Mouse (Mus musculus) CH12.LX (cell line): ENCODE measurements at regions not wholly inside any gene's neighbourhood (a gene's known extent, or its start where the extent isn't known, plus 50 kb on each side); places are given as distances from the start of the nearest gene placed in this dataset.

Experiments
- DNase-seq: peaks from one replicate; pipeline ENCODE4 v3.0.0-alpha.2; 2013; ENCODE audit errors: extremely low read depth
- H3K27ac ChIP-seq: 2 replicates; pipeline ENCODE4 v1.5.1; 2012; ENCODE audit warnings: low read depth, mild to moderate bottlenecking, control low read depth, moderate library complexity; ENCODE audit not compliant: insufficient read depth
- H3K27me3 ChIP-seq: replicated peaks from 2 replicates; pipeline ENCODE3; 2012; ENCODE audit warnings: inconsistent platforms
- H3K36me3 ChIP-seq, 2 experiments: replicated peaks in 1 of 2; 2 replicates each; pipeline versions ENCODE3 to v1.6.1; 2012; ENCODE audit warnings: inconsistent platforms in 1 of 2, low read length in 1 of 2, mild to moderate bottlenecking in 1 of 2, mixed read lengths in 1 of 2, moderate library complexity in 1 of 2; ENCODE audit not compliant: control insufficient read depth in 1 of 2, insufficient read depth in 1 of 2
- H3K4me1 ChIP-seq, 2 experiments: 2 replicates each; pipeline ENCODE4 v1.6.1; 2012; ENCODE audit warnings: inconsistent platforms in 1 of 2, moderate library complexity in 1 of 2; ENCODE audit not compliant: insufficient read depth in 2 of 2, control insufficient read depth in 1 of 2
- H3K4me2 ChIP-seq: 2 replicates; pipeline ENCODE4 v1.6.1; 2012; ENCODE audit warnings: low read depth, mild to moderate bottlenecking, control low read depth; ENCODE audit not compliant: poor library complexity, insufficient read depth, severe bottlenecking
- H3K4me3 ChIP-seq, 3 experiments: fragments of 150-350 bp in 1 of 3; sonication (generic) in 1 of 3; replicated peaks in 1 of 3; 2 replicates each; pipeline versions ENCODE3 to v1.5.1; 2011 to 2012; ENCODE audit warnings: low read depth in 2 of 3, low read length in 2 of 3, mild to moderate bottlenecking in 2 of 3, moderate library complexity in 2 of 3, control low read depth in 1 of 3, improper control_type of control experiment in 1 of 3, inconsistent platforms in 1 of 3, mixed read lengths in 1 of 3; ENCODE audit not compliant: poor library complexity in 1 of 3
- H3K79me2 ChIP-seq: replicated peaks from 2 replicates; pipeline ENCODE4 v1.6.1; 2012; ENCODE audit warnings: mild to moderate bottlenecking, moderate library complexity; ENCODE audit not compliant: control insufficient read depth, poor library complexity, insufficient read depth, severe bottlenecking; ENCODE audit errors: extremely low read depth
- H3K9ac ChIP-seq: 2 replicates; pipeline ENCODE4 v1.6.1; 2012; ENCODE audit warnings: low read depth, mild to moderate bottlenecking, control low read depth, moderate library complexity; ENCODE audit not compliant: insufficient read depth
- H3K9me3 ChIP-seq: replicated peaks from 2 replicates; pipeline ENCODE3; 2012; ENCODE audit warnings: low read length, inconsistent platforms, mixed read lengths
- BHLHE40 ChIP-seq: IDR thresholded peaks from 2 replicates; pipeline ENCODE4 v1.6.1; 2011; ENCODE audit warnings: mild to moderate bottlenecking, low read depth, low read length, improper control_type of control experiment
- CHD1 ChIP-seq: IDR thresholded peaks from 2 replicates; pipeline ENCODE4 v1.6.1; 2012; ENCODE audit warnings: low read depth, low read length, improper control_type of control experiment, inconsistent platforms
- CHD2 ChIP-seq: IDR thresholded peaks from 2 replicates; pipeline ENCODE4 v1.6.1; 2011; ENCODE audit warnings: low read length, improper control_type of control experiment
- CTCF ChIP-seq, 2 experiments: IDR thresholded peaks in 1 of 2; conservative IDR thresholded peaks in 1 of 2; 2 replicates each; pipeline ENCODE4 v1.5.1; 2011 to 2012; ENCODE audit warnings: low read depth in 2 of 2, low read length in 2 of 2, improper control_type of control experiment in 1 of 2, inconsistent platforms in 1 of 2, mild to moderate bottlenecking in 1 of 2, moderate library complexity in 1 of 2
- E2F4 ChIP-seq: IDR thresholded peaks from 2 replicates; pipeline ENCODE4 v1.6.1; 2011; ENCODE audit warnings: low read depth, low read length, improper control_type of control experiment; ENCODE audit not compliant: insufficient replicate concordance
- ELF1 ChIP-seq: IDR thresholded peaks from 2 replicates; pipeline ENCODE4 v1.6.1; 2014; ENCODE audit warnings: low read depth, mild to moderate bottlenecking, inconsistent platforms, low read length, improper control_type of control experiment
- EP300 ChIP-seq: IDR thresholded peaks from 2 replicates; pipeline ENCODE4 v1.6.1; 2011; ENCODE audit warnings: low read length, improper control_type of control experiment
- ETS1 ChIP-seq: conservative IDR thresholded peaks from 2 replicates; pipeline ENCODE4 v1.6.1; 2012; ENCODE audit warnings: low read depth, mild to moderate bottlenecking, inconsistent platforms, low read length, improper control_type of control experiment, moderate library complexity
- GABPA ChIP-seq: IDR thresholded peaks from 2 replicates; pipeline ENCODE4 v1.6.1; 2012; ENCODE audit warnings: low read depth, low read length, improper control_type of control experiment, inconsistent platforms; ENCODE audit not compliant: insufficient replicate concordance
- HCFC1 ChIP-seq: IDR thresholded peaks from 2 replicates; pipeline ENCODE4 v1.6.1; 2012; ENCODE audit warnings: low read depth, mild to moderate bottlenecking, inconsistent platforms, low read length, improper control_type of control experiment
- IRF4 ChIP-seq: IDR thresholded peaks from 2 replicates; pipeline ENCODE4 v1.6.1; 2014; ENCODE audit warnings: low read depth, mild to moderate bottlenecking, inconsistent platforms, low read length, improper control_type of control experiment
- JUN ChIP-seq: IDR thresholded peaks from 2 replicates; pipeline ENCODE4 v1.6.1; 2011; ENCODE audit warnings: low read depth, mild to moderate bottlenecking, low read length, improper control_type of control experiment, moderate library complexity; ENCODE audit not compliant: insufficient read depth
- JUND ChIP-seq: conservative IDR thresholded peaks from 2 replicates; pipeline ENCODE4 v1.6.1; 2011; ENCODE audit warnings: low read depth, low read length, improper control_type of control experiment
- KAT2A ChIP-seq: IDR thresholded peaks from 2 replicates; pipeline ENCODE4 v1.6.1; 2012; ENCODE audit warnings: low read length, improper control_type of control experiment, inconsistent platforms; ENCODE audit not compliant: insufficient replicate concordance
- MAFK ChIP-seq: IDR thresholded peaks from 2 replicates; pipeline ENCODE4 v1.6.1; 2011; ENCODE audit warnings: low read length, improper control_type of control experiment; ENCODE audit not compliant: insufficient replicate concordance
- MAX ChIP-seq: IDR thresholded peaks from 2 replicates; pipeline ENCODE4 v1.6.1; 2011; ENCODE audit warnings: low read length, improper control_type of control experiment
- MAZ ChIP-seq: IDR thresholded peaks from 2 replicates; pipeline ENCODE4 v1.6.1; 2012; ENCODE audit warnings: low read depth, mild to moderate bottlenecking, inconsistent platforms, low read length, improper control_type of control experiment, moderate library complexity
- MEF2A ChIP-seq: IDR thresholded peaks from 2 replicates; pipeline ENCODE4 v1.6.1; 2014; ENCODE audit warnings: low read depth, mild to moderate bottlenecking, inconsistent platforms, low read length, improper control_type of control experiment, borderline replicate concordance
- MXI1 ChIP-seq: IDR thresholded peaks from 2 replicates; pipeline ENCODE4 v1.6.1; 2011; ENCODE audit warnings: mild to moderate bottlenecking, low read depth, low read length, improper control_type of control experiment
- MYC ChIP-seq: IDR thresholded peaks from 2 replicates; pipeline ENCODE4 v1.6.1; 2011; ENCODE audit warnings: low read depth, mild to moderate bottlenecking, improper control_type of control experiment, low read length
- NELFE ChIP-seq: IDR thresholded peaks from 2 replicates; pipeline ENCODE4 v1.6.1; 2011; ENCODE audit warnings: low read depth, low read length, improper control_type of control experiment
- NRF1 ChIP-seq: IDR thresholded peaks from 2 replicates; pipeline ENCODE4 v1.6.1; 2014; ENCODE audit warnings: low read depth, mild to moderate bottlenecking, inconsistent platforms, low read length, improper control_type of control experiment, moderate library complexity
- PAX5 ChIP-seq: IDR thresholded peaks from 2 replicates; pipeline ENCODE4 v1.6.1; 2012; ENCODE audit warnings: low read length, inconsistent platforms, mixed read lengths
- POLR2A ChIP-seq: IDR thresholded peaks from 2 replicates; pipeline ENCODE4 v1.6.1; 2011; ENCODE audit warnings: low read depth, mild to moderate bottlenecking, improper control_type of control experiment, low read length
- POLR2AphosphoS2 ChIP-seq: IDR thresholded peaks from 2 replicates; pipeline ENCODE4 v1.6.1; 2011; ENCODE audit warnings: low read depth, low read length, improper control_type of control experiment
- RAD21 ChIP-seq: IDR thresholded peaks from 2 replicates; pipeline ENCODE4 v1.6.1; 2011; ENCODE audit warnings: low read depth, mild to moderate bottlenecking, low read length, improper control_type of control experiment, moderate library complexity
- RCOR1 ChIP-seq: conservative IDR thresholded peaks from 2 replicates; pipeline ENCODE4 v1.6.1; 2012; ENCODE audit warnings: low read depth, mild to moderate bottlenecking, inconsistent platforms, low read length, improper control_type of control experiment
- SIN3A ChIP-seq: IDR thresholded peaks from 2 replicates; pipeline ENCODE4 v1.6.1; 2012; ENCODE audit warnings: low read length, improper control_type of control experiment, inconsistent platforms
- SMC3 ChIP-seq: IDR thresholded peaks from 2 replicates; pipeline ENCODE4 v1.6.1; 2011; ENCODE audit warnings: low read depth, low read length, improper control_type of control experiment
- TBP ChIP-seq: conservative IDR thresholded peaks from 2 replicates; pipeline ENCODE4 v1.6.1; 2011; ENCODE audit warnings: low read depth, low read length, improper control_type of control experiment
- TCF12 ChIP-seq: IDR thresholded peaks from 2 replicates; pipeline ENCODE4 v1.6.1; 2014; ENCODE audit warnings: low read depth, mild to moderate bottlenecking, inconsistent platforms, low read length, improper control_type of control experiment
- UBTF ChIP-seq: IDR thresholded peaks from 2 replicates; pipeline ENCODE4 v1.6.1; 2012; ENCODE audit warnings: low read depth, mild to moderate bottlenecking, inconsistent platforms, low read length, improper control_type of control experiment, moderate library complexity
- USF1 ChIP-seq: IDR thresholded peaks from 2 replicates; pipeline ENCODE4 v1.6.1; 2014; ENCODE audit warnings: low read depth, mild to moderate bottlenecking, inconsistent platforms, low read length, improper control_type of control experiment
- USF2 ChIP-seq: conservative IDR thresholded peaks from 2 replicates; pipeline ENCODE4 v1.6.1; 2011; ENCODE audit warnings: low read depth, low read length, improper control_type of control experiment
- ZC3H11A ChIP-seq: IDR thresholded peaks from 2 replicates; pipeline ENCODE4 v1.6.1; 2012; ENCODE audit warnings: low read depth, mild to moderate bottlenecking, inconsistent platforms, low read length, improper control_type of control experiment
- ZKSCAN1 ChIP-seq: IDR thresholded peaks from 2 replicates; pipeline ENCODE4 v1.6.1; 2012; ENCODE audit warnings: low read depth, inconsistent platforms, low read length, improper control_type of control experiment, borderline replicate concordance
- ZMIZ1 ChIP-seq: IDR thresholded peaks from 2 replicates; pipeline ENCODE4 v1.6.1; 2012; ENCODE audit warnings: low read depth, mild to moderate bottlenecking, inconsistent platforms, low read length, improper control_type of control experiment
- ZNF384 ChIP-seq: IDR thresholded peaks from 2 replicates; pipeline ENCODE4 v1.6.1; 2012; ENCODE audit warnings: low read depth, low read length, improper control_type of control experiment, inconsistent platforms
- dilution Hi-C: fragments of 300-500 bp; cut with MboI; formaldehyde crosslinking; loops from 2 replicates; pipeline ENCODE4 v1.14.3; 2020; ENCODE audit warnings: low sequenced_read_pairs; ENCODE audit not compliant: extremely low pct_unique_long_range_greater_than_20kb, extremely low pct_ligation_motif_present
- in situ Hi-C: fragments of 300-500 bp; cut with MboI; formaldehyde crosslinking; loops from 3 replicates; pipeline ENCODE4 v1.14.3; 2019; ENCODE audit warnings: low sequenced_read_pairs, low pct_ligation_motif_present, low pct_unique_long_range_greater_than_20kb, mixed read lengths

GRCm38 (mm10) chr16:55733751-55734150 lies 104.9 kb downstream of the Nfkbiz start:
- in situ Hi-C loops, result no loop called here
- Histone ChIP-seq H3K4me2 (no peak overlapping the region), H3K36me3 (peaks cover 0 to 6% of the 10 kb centered on the region in 2 experiments), H3K9ac (no peak overlapping the region), H3K79me2 (no peaks in the 10 kb centered on the region; the same call in 1 of the 2 replicates), H3K4me1 (peaks cover 19 to 39% of the 10 kb centered on the region in 2 experiments), H3K27ac (no peak overlapping the region), H3K9me3 (no peaks in the 10 kb centered on the region), H3K4me3 (no peak overlapping the region), H3K27me3 (no peaks in the 10 kb centered on the region)
- DNase-seq, result peak; percentile 50
- dilution Hi-C loops, result no loop called here
- TF ChIP-seq USF2 (no peak), CHD1 (no peak), EP300 (peak; percentile 64), MEF2A (no peak), TCF12 (no peak), TBP (no peak), CTCF (conservative IDR thresholded peaks at IDR 0.05 in 1 of 2, IDR thresholded peaks at IDR 0.05 in 1 of 2; ENCODE audit: low read depth in 2 of 2, low read length in 2 of 2) (no peak), JUND (peak; percentile 87), SMC3 (no peak), ZKSCAN1 (no peak), ZMIZ1 (no peak), ZNF384 (no peak), MXI1 (no peak), POLR2A (no peak), ZC3H11A (no peak), GABPA (no peak), NELFE (no peak), CHD2 (no peak), BHLHE40 (no peak), MYC (no peak), MAFK (0 out of 2 replicates have a peak, but pooled peaks have one; percentile 13), ETS1 (0 out of 2 replicates have a peak, but pooled peaks have one; percentile 34), UBTF (no peak), NRF1 (no peak), ELF1 (no peak), PAX5 (no peak), SIN3A (no peak), JUN (peak; percentile 44; the same call in 1 of the 2 replicates), E2F4 (no peak), HCFC1 (no peak), RCOR1 (no peak), KAT2A (no peak), MAX (no peak), IRF4 (peak; percentile 43), RAD21 (no peak), MAZ (no peak), USF1 (no peak), POLR2AphosphoS2 (no peak)
